Mouse (Mus musculus): ENCODE measurements at regions not wholly inside any gene's neighbourhood (a gene's known extent, or its start where the extent isn't known, plus 50 kb on each side); places are given as distances from the start of the nearest gene placed in this dataset.

GRCm38 (mm10) chr4:95163403-95163802, 111.4 kb upstream of the Jun start:
- TF ChIP-seq CTCF (IDR thresholded peaks at IDR 0.05; ENCODE audit: extremely low read depth, insufficient read length, insufficient replicate concordance, low read depth, low read length) (no peak), POLR2A (IDR thresholded peaks at IDR 0.05; ENCODE audit: low read depth, low read length) (no peak)
- Histone ChIP-seq H3K4me1 (ENCODE audit: control insufficient read depth, insufficient read depth, insufficient read length, low read length) (peaks cover 19% of the 10 kb centered on the region), H3K36me3 (ENCODE audit: control insufficient read depth, insufficient read depth, low read length) (no peaks in the 10 kb centered on the region), H3K27me3 (ENCODE audit: control insufficient read depth, insufficient read depth, low read length) (no peaks in the 10 kb centered on the region), H3K27ac (ENCODE audit: insufficient read depth, low read depth, low read length) (no peak overlapping the region), H3K4me3 (ENCODE audit: low read depth, low read length) (no peak overlapping the region)
- 77% methylated on average over 4 of the region's 4 CpGs for WGBS

- Histone ChIP-seq H3K4me3 (ENCODE audit: low read depth, low read length) (no peak overlapping the region), H3K4me1 (ENCODE audit: control insufficient read depth, insufficient read depth, insufficient read length, low read length) (peaks cover 9% of the 10 kb centered on the region; the same call in 1 of the 2 replicates), H3K27ac (ENCODE audit: insufficient read depth, low read depth, low read length) (no peak overlapping the region), H3K36me3 (ENCODE audit: control insufficient read depth, insufficient read depth, low read length) (no peaks in the 10 kb centered on the region), H3K27me3 (ENCODE audit: control insufficient read depth, insufficient read depth, low read length) (no peaks in the 10 kb centered on the region)
- WGBS, result 69% methylated on average over 5 of the region's 5 CpGs
- TF ChIP-seq CTCF (IDR thresholded peaks at IDR 0.05; ENCODE audit: extremely low read depth, insufficient read length, insufficient replicate concordance, low read depth, low read length), result no peak
- no peak for TF ChIP-seq POLR2A (IDR thresholded peaks at IDR 0.05; ENCODE audit: low read depth, low read length)
These were observed 114.5 kb upstream of the Jun start for GRCm38 (mm10) chr4:95166503-95166902.

- Histone ChIP-seq H3K27me3 (ENCODE audit: control insufficient read depth, insufficient read depth, low read length) (no peaks in the 10 kb centered on the region), H3K4me1 (ENCODE audit: control insufficient read depth, insufficient read depth, insufficient read length, low read length) (peaks cover 9% of the 10 kb centered on the region; the same call in 1 of the 2 replicates), H3K36me3 (ENCODE audit: control insufficient read depth, insufficient read depth, low read length) (no peaks in the 10 kb centered on the region), H3K27ac (ENCODE audit: insufficient read depth, low read depth, low read length) (no peak overlapping the region), H3K4me3 (ENCODE audit: low read depth, low read length) (no peak overlapping the region)
- TF ChIP-seq CTCF (IDR thresholded peaks at IDR 0.05; ENCODE audit: extremely low read depth, insufficient read length, insufficient replicate concordance, low read depth, low read length) (no peak), POLR2A (IDR thresholded peaks at IDR 0.05; ENCODE audit: low read depth, low read length) (no peak)
- WGBS, result 90% methylated on average over 1 of the region's 1 CpGs
These were observed 115.2 kb upstream of the Jun start for GRCm38 (mm10) chr4:95167216-95167615.

GRCm38 (mm10) chr4:95169702-95170101, 117.7 kb upstream of the Jun start:
- H3K36me3 ChIP-seq (ENCODE audit: control insufficient read depth, insufficient read depth, low read length), result no peaks in the 10 kb centered on the region
- no peak overlapping the region for H3K27ac ChIP-seq (ENCODE audit: insufficient read depth, low read depth, low read length)
- TF ChIP-seq POLR2A (IDR thresholded peaks at IDR 0.05; ENCODE audit: low read depth, low read length) (no peak), CTCF (IDR thresholded peaks at IDR 0.05; ENCODE audit: extremely low read depth, insufficient read length, insufficient replicate concordance, low read depth, low read length) (no peak)
- peaks cover 3% of the 10 kb centered on the region; the same call in 1 of the 2 replicates for H3K4me1 ChIP-seq (ENCODE audit: control insufficient read depth, insufficient read depth, insufficient read length, low read length)
- WGBS, result 53% methylated on average over 2 of the region's 2 CpGs
- no peak overlapping the region for H3K4me3 ChIP-seq (ENCODE audit: low read depth, low read length)
- no peaks in the 10 kb centered on the region for H3K27me3 ChIP-seq (ENCODE audit: control insufficient read depth, insufficient read depth, low read length)

- Histone ChIP-seq H3K27me3 (ENCODE audit: control insufficient read depth, insufficient read depth, low read length) (no peaks in the 10 kb centered on the region), H3K4me1 (ENCODE audit: control insufficient read depth, insufficient read depth, insufficient read length, low read length) (no peaks in the 10 kb centered on the region), H3K4me3 (ENCODE audit: low read depth, low read length) (no peak overlapping the region), H3K27ac (ENCODE audit: insufficient read depth, low read depth, low read length) (no peak overlapping the region), H3K36me3 (ENCODE audit: control insufficient read depth, insufficient read depth, low read length) (no peaks in the 10 kb centered on the region)
- TF ChIP-seq CTCF (IDR thresholded peaks at IDR 0.05; ENCODE audit: extremely low read depth, insufficient read length, insufficient replicate concordance, low read depth, low read length) (no peak), POLR2A (IDR thresholded peaks at IDR 0.05; ENCODE audit: low read depth, low read length) (no peak)
- WGBS, result 73% methylated on average over 2 of the region's 2 CpGs
These were observed 125.7 kb upstream of the Jun start for GRCm38 (mm10) chr4:95177753-95178152.

- Histone ChIP-seq H3K4me1 (ENCODE audit: control insufficient read depth, insufficient read depth, insufficient read length, low read length) (no peaks in the 10 kb centered on the region), H3K27ac (ENCODE audit: insufficient read depth, low read depth, low read length) (no peak overlapping the region), H3K4me3 (ENCODE audit: low read depth, low read length) (no peak overlapping the region), H3K27me3 (ENCODE audit: control insufficient read depth, insufficient read depth, low read length) (no peaks in the 10 kb centered on the region), H3K36me3 (ENCODE audit: control insufficient read depth, insufficient read depth, low read length) (no peaks in the 10 kb centered on the region)
- TF ChIP-seq CTCF (IDR thresholded peaks at IDR 0.05; ENCODE audit: extremely low read depth, insufficient read length, insufficient replicate concordance, low read depth, low read length), result no peak
- no peak for TF ChIP-seq POLR2A (IDR thresholded peaks at IDR 0.05; ENCODE audit: low read depth, low read length)
- WGBS, result 25% methylated on average over 3 of the region's 3 CpGs
These were observed 126.4 kb upstream of the Jun start for GRCm38 (mm10) chr4:95178467-95178866.

GRCm38 (mm10) chr4:95178900-95179299, 126.9 kb upstream of the Jun start:
- Histone ChIP-seq H3K4me1 (ENCODE audit: control insufficient read depth, insufficient read depth, insufficient read length, low read length) (no peaks in the 10 kb centered on the region), H3K27me3 (ENCODE audit: control insufficient read depth, insufficient read depth, low read length) (no peaks in the 10 kb centered on the region), H3K27ac (ENCODE audit: insufficient read depth, low read depth, low read length) (no peak overlapping the region), H3K4me3 (ENCODE audit: low read depth, low read length) (no peak overlapping the region), H3K36me3 (ENCODE audit: control insufficient read depth, insufficient read depth, low read length) (no peaks in the 10 kb centered on the region)
- no peak for TF ChIP-seq CTCF (IDR thresholded peaks at IDR 0.05; ENCODE audit: extremely low read depth, insufficient read length, insufficient replicate concordance, low read depth, low read length)
- no peak for TF ChIP-seq POLR2A (IDR thresholded peaks at IDR 0.05; ENCODE audit: low read depth, low read length)
- WGBS, result 83% methylated on average over 8 of the region's 8 CpGs

- WGBS, result 92% methylated on average over 5 of the region's 5 CpGs
- Histone ChIP-seq H3K36me3 (ENCODE audit: control insufficient read depth, insufficient read depth, low read length) (no peaks in the 10 kb centered on the region), H3K27me3 (ENCODE audit: control insufficient read depth, insufficient read depth, low read length) (no peaks in the 10 kb centered on the region), H3K27ac (ENCODE audit: insufficient read depth, low read depth, low read length) (no peak overlapping the region), H3K4me3 (ENCODE audit: low read depth, low read length) (no peak overlapping the region), H3K4me1 (ENCODE audit: control insufficient read depth, insufficient read depth, insufficient read length, low read length) (no peaks in the 10 kb centered on the region)
- no peak for TF ChIP-seq POLR2A (IDR thresholded peaks at IDR 0.05; ENCODE audit: low read depth, low read length)
- TF ChIP-seq CTCF (IDR thresholded peaks at IDR 0.05; ENCODE audit: extremely low read depth, insufficient read length, insufficient replicate concordance, low read depth, low read length), result no peak
These were observed 128.4 kb upstream of the Jun start for GRCm38 (mm10) chr4:95180446-95180845.
